Mouse (Mus musculus) liver (tissue): Measurements from ENCODE around the gene Slc25a13.

Experiments
- DNase-seq: peaks from one replicate; pipeline ENCODE4 v3.0.0-alpha.2; 2020; ENCODE audit warnings: mixed read lengths

Gene Slc25a13

GRCm38 (mm10) chr6:6162993-6163623 is 53.9 kb downstream of the Slc25a13 start:
- no peak for DNase-seq

GRCm38 (mm10) chr6:6162146-6162545 is 54.8 kb downstream of the Slc25a13 start:
- DNase-seq: no peak

GRCm38 (mm10) chr6:6160645-6161426 is 56.1 kb downstream of the Slc25a13 start:
- DNase-seq: no peak

- DNase-seq: no peak
Measured at GRCm38 (mm10) chr6:6159221-6159859, 57.6 kb downstream of the Slc25a13 start.

GRCm38 (mm10) chr6:6153426-6153825 is 63.5 kb downstream of the Slc25a13 start:
- no peak for DNase-seq

GRCm38 (mm10) chr6:6150811-6151210 is 66.2 kb downstream of the Slc25a13 start:
- no peak for DNase-seq

GRCm38 (mm10) chr6:6149751-6150150 is 67.2 kb downstream of the Slc25a13 start:
- DNase-seq: no peak

- no peak for DNase-seq
Measured at GRCm38 (mm10) chr6:6149329-6149728, 67.6 kb downstream of the Slc25a13 start.

- no peak for DNase-seq
Measured at GRCm38 (mm10) chr6:6145412-6145811, 71.6 kb downstream of the Slc25a13 start.

- no peak for DNase-seq
Measured at GRCm38 (mm10) chr6:6143525-6143924, 73.4 kb downstream of the Slc25a13 start.

- no peak for DNase-seq
Measured at GRCm38 (mm10) chr6:6140370-6140769, 76.6 kb downstream of the Slc25a13 start.

GRCm38 (mm10) chr6:6139061-6139460 is 77.9 kb downstream of the Slc25a13 start:
- DNase-seq: no peak

GRCm38 (mm10) chr6:6136812-6137211 is 80.2 kb downstream of the Slc25a13 start:
- DNase-seq: peak; percentile 31

- no peak for DNase-seq
Measured at GRCm38 (mm10) chr6:6134935-6135334, 82.0 kb downstream of the Slc25a13 start.

GRCm38 (mm10) chr6:6133556-6134050 is 83.4 kb downstream of the Slc25a13 start:
- DNase-seq: no peak

GRCm38 (mm10) chr6:6132047-6132446 is 84.9 kb downstream of the Slc25a13 start:
- no peak for DNase-seq

GRCm38 (mm10) chr6:6125620-6126019 is 91.4 kb downstream of the Slc25a13 start:
- no peak for DNase-seq

- no peak for DNase-seq
Measured at GRCm38 (mm10) chr6:6121904-6122303, 95.1 kb downstream of the Slc25a13 start.

GRCm38 (mm10) chr6:6120841-6121240 is 96.1 kb downstream of the Slc25a13 start:
- no peak for DNase-seq

- DNase-seq: no peak
Measured at GRCm38 (mm10) chr6:6115771-6116170, 101.2 kb downstream of the Slc25a13 start.

- no peak for DNase-seq
Measured at GRCm38 (mm10) chr6:6113776-6114175, 103.2 kb downstream of the Slc25a13 start.

- DNase-seq: no peak
Measured at GRCm38 (mm10) chr6:6112767-6113528, 104.0 kb downstream of the Slc25a13 start.

GRCm38 (mm10) chr6:6107419-6107966 is 109.5 kb downstream of the Slc25a13 start:
- DNase-seq: no peak
